Mouse (Mus musculus) liver, embryonic 12.5 days (tissue): Measurements from ENCODE around the gene Sdhaf2. TPM values are rescaled to one million over a fixed set of nuclear protein-coding genes. Genes with fewer than 3 reads are reported as not detected.

ENCODE experiments used
- ATAC-seq: fragments of 200-750 bp; cut with Nextera tagmentation; 2 replicates; pipeline ENCODE4 v1.8.0; 2017; ENCODE audit warnings: moderate number of reproducible peaks, mild to moderate bottlenecking, moderate library complexity
- H3K27ac ChIP-seq: fragments of 300-500 bp; sonication (generic); 2 replicates; pipeline ENCODE4 v1.5.1; 2016; ENCODE audit warnings: mild to moderate bottlenecking
- H3K27me3 ChIP-seq: fragments of 300-500 bp; sonication (generic); replicated peaks from 2 replicates; pipeline ENCODE4 v1.6.1; 2016; ENCODE audit warnings: mild to moderate bottlenecking, moderate library complexity
- H3K36me3 ChIP-seq: fragments of 300-500 bp; sonication (generic); 2 replicates; pipeline ENCODE4 v1.6.1; 2016; ENCODE audit warnings: mild to moderate bottlenecking, moderate library complexity
- H3K4me1 ChIP-seq: fragments of 300-500 bp; sonication (generic); 2 replicates; pipeline ENCODE4 v1.6.1; 2016
- H3K4me2 ChIP-seq: fragments of 300-500 bp; sonication (generic); 2 replicates; pipeline ENCODE4 v1.6.1; 2016; ENCODE audit warnings: mild to moderate bottlenecking, moderate library complexity
- H3K4me3 ChIP-seq: fragments of 300-500 bp; sonication (generic); 2 replicates; pipeline ENCODE4 v1.5.1; 2016; ENCODE audit warnings: mild to moderate bottlenecking, moderate library complexity
- H3K9ac ChIP-seq: fragments of 300-500 bp; sonication (generic); 2 replicates; pipeline ENCODE4 v1.6.1; 2016; ENCODE audit warnings: mild to moderate bottlenecking, moderate library complexity
- H3K9me3 ChIP-seq: fragments of 300-500 bp; sonication (generic); replicated peaks from 2 replicates; pipeline ENCODE4 v1.6.1; 2016; ENCODE audit warnings: mild to moderate bottlenecking, moderate library complexity
- WGBS: fragments of 180-500 bp; shearing (Covaris S2); methylation state at CpG from one replicate; pipeline ENCODE4 v1.1.7; 2016; ENCODE audit not compliant: insufficient replicate concordance; 5-methylcytosine and 5-hydroxymethylcytosine counted together
- polyA plus RNA-seq: library from polyadenylated mRNA; unstranded; fragments of >200 nt; fragmentation: Nextera tagmentation; extraction: Ambion mirVana; gene quantifications from 2 replicates; pipeline ENCODE4 v1.2.1, GENCODE M21; 2016

Gene Sdhaf2
- polyA plus RNA-seq, 1 experiment from 2014 or later: 40.8 TPM

DNA sequence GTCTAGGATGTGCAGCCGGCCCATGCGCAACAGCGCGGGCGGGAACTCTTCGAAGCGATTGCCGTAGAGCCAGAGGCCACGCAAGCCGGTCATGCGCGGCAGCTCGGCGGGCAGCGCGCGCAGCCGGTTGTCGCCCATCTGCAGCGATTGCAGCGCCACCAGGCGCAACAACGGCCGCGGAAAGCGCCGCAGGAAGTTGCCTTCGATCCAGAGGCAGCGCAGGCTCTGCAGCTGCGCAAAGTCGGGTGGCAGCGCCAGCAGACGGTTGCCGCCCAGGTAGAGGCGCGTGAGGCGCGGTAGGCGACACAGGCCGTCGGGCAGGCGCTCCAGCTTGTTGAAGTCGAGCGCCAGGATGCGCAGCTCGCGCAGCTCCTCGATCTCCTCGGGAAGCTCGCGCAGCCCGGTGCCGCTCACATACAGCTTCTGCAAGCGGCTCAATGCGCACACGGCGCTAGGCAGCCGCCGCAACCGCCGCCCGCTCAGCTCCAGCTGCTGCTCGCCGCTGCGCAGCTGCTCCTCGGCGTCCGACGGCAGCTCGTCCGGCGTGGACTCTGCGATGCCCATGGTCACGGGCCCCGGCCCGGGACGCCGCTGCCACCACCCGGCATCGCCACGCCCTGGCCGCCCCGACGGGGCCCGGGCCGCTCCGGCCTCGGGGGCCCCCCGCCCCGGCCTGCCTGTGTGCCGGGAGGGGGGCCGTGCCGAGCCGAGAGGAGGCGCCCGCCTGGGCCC, 69.0 kb downstream of the Sdhaf2 start, which contains the start of gene Lrrc10b:
TSS of gene Lrrc10b (minus strand) at position 722 of the 732 bp plus-strand sequence.
- Histone ChIP-seq H3K4me2 (peak within 1 kb of the TSS; percentile 60), H3K27ac (no peak within 1 kb of the TSS), H3K9me3 (no peaks in the 10 kb centered on the region), H3K36me3 (no peaks in the 10 kb centered on the region), H3K27me3 (peaks cover 100% of the 10 kb centered on the region), H3K4me1 (peaks cover 24% of the 10 kb centered on the region), H3K9ac (no peak within 1 kb of the TSS), H3K4me3 (peak within 1 kb of the TSS; percentile 44)
- ATAC-seq: no peak; the same call in 1 of the 2 replicates
- WGBS: 3% methylated on average over 94 of the region's 96 CpGs

GRCm38 (mm10) chr19:10455437-10455806, 70.5 kb downstream of the Sdhaf2 start:
- no peak overlapping the region for H3K27ac ChIP-seq
- no peak overlapping the region for H3K4me3 ChIP-seq
- no peak overlapping the region for H3K4me2 ChIP-seq
- no peaks in the 10 kb centered on the region for H3K36me3 ChIP-seq
- H3K4me1 ChIP-seq: peaks cover 24% of the 10 kb centered on the region
- no peaks in the 10 kb centered on the region for H3K9me3 ChIP-seq
- H3K9ac ChIP-seq: no peak overlapping the region
- no peak for ATAC-seq
- 52% methylated on average over 3 of the region's 3 CpGs for WGBS
- peaks cover 98% of the 10 kb centered on the region for H3K27me3 ChIP-seq

- H3K27me3 ChIP-seq: peaks cover 95% of the 10 kb centered on the region
- 41% methylated on average over 4 of the region's 4 CpGs for WGBS
- 0 out of 2 replicates have a peak, but pooled peaks have one; percentile 14 for ATAC-seq
Measured at GRCm38 (mm10) chr19:10454718-10455436, 71.1 kb downstream of the Sdhaf2 start.

More at GRCm38 (mm10) chr19:10454718-10455436, 71.1 kb downstream of the Sdhaf2 start:
- H3K4me3 ChIP-seq: no peak overlapping the region
- no peak overlapping the region for H3K27ac ChIP-seq
- H3K36me3 ChIP-seq: no peaks in the 10 kb centered on the region
- no peaks in the 10 kb centered on the region for H3K9me3 ChIP-seq
- no peak overlapping the region for H3K4me2 ChIP-seq
- H3K4me1 ChIP-seq: peaks cover 24% of the 10 kb centered on the region
- no peak overlapping the region for H3K9ac ChIP-seq

Other genes with a start within 250 kb of the Sdhaf2 start
- gene Dagla, start 221.3 kb downstream of the Sdhaf2 start, polyA plus RNA-seq: 0.55 and 0.56 TPM in 2 replicates
- 0.56 and 0.91 TPM in 2 replicates for gene Syt7, start 137.1 kb downstream of the Sdhaf2 start, polyA plus RNA-seq
- 0.06 and 0.12 TPM in 2 replicates for gene Lrrc10b, start 68.7 kb downstream of the Sdhaf2 start, polyA plus RNA-seq
- gene Ppp1r32, start 43.2 kb downstream of the Sdhaf2 start, polyA plus RNA-seq: not detected in 2 replicates
- gene Cpsf7, start 876 bp downstream of the Sdhaf2 start, polyA plus RNA-seq: 19.6 and 20.5 TPM in 2 replicates
- 14.9 and 18.2 TPM in 2 replicates for gene Tmem216, start 30.1 kb upstream of the Sdhaf2 start, polyA plus RNA-seq
- gene Cyb561a3, start 51.0 kb upstream of the Sdhaf2 start, polyA plus RNA-seq: 12.8 TPM in 2 replicates
- gene Tmem138, start 51.2 kb upstream of the Sdhaf2 start, polyA plus RNA-seq: 18.5 and 19.4 TPM in 2 replicates
- 252 and 256 TPM in 2 replicates for gene Ddb1, start 79.2 kb upstream of the Sdhaf2 start, polyA plus RNA-seq
- 10.1 and 10.2 TPM in 2 replicates for gene Tkfc, start 79.5 kb upstream of the Sdhaf2 start, polyA plus RNA-seq
- gene Vwce, start 108.1 kb upstream of the Sdhaf2 start, polyA plus RNA-seq: 6.2 and 7.6 TPM in 2 replicates
- gene Pga5, start 151.9 kb upstream of the Sdhaf2 start, polyA plus RNA-seq: 0.08 TPM in 1 of 2 replicates, not detected in the other
- gene Vps37c, start 162.6 kb upstream of the Sdhaf2 start, polyA plus RNA-seq: 14.5 and 14.8 TPM in 2 replicates
- gene Cd5, start 212.9 kb upstream of the Sdhaf2 start, polyA plus RNA-seq: 0.24 TPM in 1 of 2 replicates, not detected in the other